Comparison of ENCODE assay signal across 9 mouse cellular contexts in genomic region chr9:37625641-37626040, GRCm38 (mm10). TPM values are rescaled to one million over a fixed set of nuclear protein-coding genes. Genes with fewer than 3 reads are reported as not detected.
DNase-seq lines count a peak whose midpoint lies in the region; ATAC-seq lines count a peak whose summit lies in the region.
"Had no signal": no experiment of that assay in that cellular context is flagged by ENCODE, and none has a peak within 500 bp of the region (broad histone marks: within the 10 kb centered on the region; RNA-seq: fewer than 3 reads in every experiment).

No protein-coding gene starts in this region.

- peak; percentile 19; the same call in 1 of the 2 replicates for ATAC-seq in limb, embryonic 13.5 days (ENCODE audit: low FRiP score, low read depth)
- ATAC-seq in hindbrain, embryonic 12.5 days (ENCODE audit: low FRiP score) = peak; percentile 81
- ATAC-seq: Patski had no signal

- 24% methylated on average over 7 of the region's 7 CpGs for WGBS in limb, embryonic 13.5 days
- 28% methylated on average over 7 of the region's 7 CpGs for WGBS in limb, embryonic 10.5 days
- WGBS in hindbrain, embryonic 12.5 days = 19% methylated on average over 7 of the region's 7 CpGs

- intact Hi-C loops in left cerebral cortex, postnatal 14 days (cut with DNase I) = no loop called here

- no peaks in the 10 kb centered on the region for H3K9me3 ChIP-seq in limb, embryonic 13.5 days
- H3K9me3 ChIP-seq in limb, embryonic 10.5 days (replicated peaks) = no peaks in the 10 kb centered on the region
- H3K9me3 ChIP-seq in hindbrain, embryonic 12.5 days (replicated peaks) = no peaks in the 10 kb centered on the region

- no peak overlapping the region for H3K9ac ChIP-seq in limb, embryonic 13.5 days
- H3K9ac ChIP-seq in hindbrain, embryonic 12.5 days = peak overlapping the region; percentile 32; the same call in 1 of the 2 replicates

- H3K27me3 ChIP-seq in limb, embryonic 13.5 days = peaks cover 17% of the 10 kb centered on the region
- 0 out of 2 replicates have a peak, but pooled peaks cover 3% of the 10 kb centered on the region for H3K27me3 ChIP-seq in limb, embryonic 10.5 days (ENCODE audit: low read depth, poor library complexity, severe bottlenecking)
- H3K27me3 ChIP-seq in hindbrain, embryonic 12.5 days = no peaks in the 10 kb centered on the region
- H3K27me3 ChIP-seq: Patski had no signal

- no peaks in the 10 kb centered on the region for H3K4me1 ChIP-seq in limb, embryonic 13.5 days
- 0 out of 2 replicates have a peak, but pooled peaks cover 4% of the 10 kb centered on the region for H3K4me1 ChIP-seq in limb, embryonic 10.5 days
- H3K4me1 ChIP-seq in hindbrain, embryonic 12.5 days = peaks cover 25% of the 10 kb centered on the region

- no peak overlapping the region for H3K4me3 ChIP-seq in limb, embryonic 13.5 days
- no peak overlapping the region for H3K4me3 ChIP-seq in limb, embryonic 10.5 days
- no peak overlapping the region for H3K4me3 ChIP-seq in hindbrain, embryonic 12.5 days

- no peak overlapping the region for H3K27ac ChIP-seq in limb, embryonic 13.5 days
- no peak overlapping the region for H3K27ac ChIP-seq in limb, embryonic 10.5 days
- H3K27ac ChIP-seq in hindbrain, embryonic 12.5 days = peak overlapping the region; percentile 88

- H3K4me2 ChIP-seq in limb, embryonic 13.5 days (replicated peaks) = no peak overlapping the region
- H3K4me2 ChIP-seq in hindbrain, embryonic 12.5 days (replicated peaks) = peak overlapping the region; percentile 37

- no peak for DNase-seq in limb, embryonic 10.5 days (ENCODE audit: low spot score)
- peak; percentile 49 to 52 for DNase-seq in cerebellum, postnatal 36 days
- DNase-seq in left cerebral cortex, postnatal 14 days (ENCODE audit: low spot score in 2 of 2) = peak; percentile 82 to 93
- DNase-seq in right cerebral cortex, postnatal 36 days (ENCODE audit: low spot score in 2 of 2) = peak; percentile 75 to 89
- DNase-seq in spleen, postnatal 4 days (ENCODE audit: low spot score in 2 of 2) = no peak
- DNase-seq in thymus, postnatal 25 days = no peak

- H3K36me3 ChIP-seq in limb, embryonic 13.5 days = no peaks in the 10 kb centered on the region
- H3K36me3 ChIP-seq in limb, embryonic 10.5 days = no peaks in the 10 kb centered on the region
- no peaks in the 10 kb centered on the region for H3K36me3 ChIP-seq in hindbrain, embryonic 12.5 days

RNA-seq across cellular contexts. Expression of gene Spa17, which starts 12.1 kb away (rescaled TPM):
- polyA plus RNA-seq in limb, embryonic 13.5 days (2015; fragmentation: Nextera tagmentation; extraction: Ambion mirVana) = 5.1 and 6.0 TPM in 2 replicates
- 5.4 and 6.4 TPM in 2 replicates for polyA plus RNA-seq in limb, embryonic 10.5 days (2016; fragmentation: Nextera tagmentation; extraction: Ambion mirVana)
- 17.9 and 22.9 TPM in 2 replicates for polyA plus RNA-seq in hindbrain, embryonic 12.5 days (2016; fragmentation: Nextera tagmentation; extraction: Ambion mirVana)
- 1 to 10 TPM; 1.3 TPM for total RNA-seq in left cerebral cortex, postnatal 14 days (2021)

RNA-seq across cellular contexts. Expression of gene Tbrg1, which starts 31.5 kb away (rescaled TPM):
- 186 and 190 TPM in 2 replicates for polyA plus RNA-seq in limb, embryonic 13.5 days (2015; fragmentation: Nextera tagmentation; extraction: Ambion mirVana)
- polyA plus RNA-seq in limb, embryonic 10.5 days (2016; fragmentation: Nextera tagmentation; extraction: Ambion mirVana) = 124 and 128 TPM in 2 replicates
- 129 and 140 TPM in 2 replicates for polyA plus RNA-seq in hindbrain, embryonic 12.5 days (2016; fragmentation: Nextera tagmentation; extraction: Ambion mirVana)
- 10 to 100 TPM; 52.8 to 59.8 TPM for total RNA-seq in left cerebral cortex, postnatal 14 days (2021)

RNA-seq across cellular contexts. Expression of gene Panx3, which starts 43.4 kb away (rescaled TPM):
- polyA plus RNA-seq in limb, embryonic 13.5 days (2015; fragmentation: Nextera tagmentation; extraction: Ambion mirVana) = 9.0 and 17.4 TPM in 2 replicates
- not detected in 2 replicates for polyA plus RNA-seq in limb, embryonic 10.5 days (2016; fragmentation: Nextera tagmentation; extraction: Ambion mirVana)
- polyA plus RNA-seq in hindbrain, embryonic 12.5 days (2016; fragmentation: Nextera tagmentation; extraction: Ambion mirVana) = 0.79 and 3.0 TPM in 2 replicates
- total RNA-seq in left cerebral cortex, postnatal 14 days (2021) = not detected
- polyA plus RNA-seq: Patski had no signal

Comparison
In these comparisons a context has a peak if more than half of its experiments do, and no peak if none do; other contexts are left out.
1. DNase-seq: peak in cerebellum, postnatal 36 days (2 of 2), left cerebral cortex, postnatal 14 days (2 of 2) and right cerebral cortex, postnatal 36 days (2 of 2); none in limb, embryonic 10.5 days (single experiment), spleen, postnatal 4 days (0 of 2) and thymus, postnatal 25 days (single experiment).